Mouse (Mus musculus): ENCODE measurements at regions not wholly inside any gene's neighbourhood (a gene's known extent, or its start where the extent isn't known, plus 50 kb on each side); places are given as distances from the start of the nearest gene placed in this dataset.
A peak's percentile ranks its signal among the peaks of the same experiment; 100 is the strongest.

DNA sequence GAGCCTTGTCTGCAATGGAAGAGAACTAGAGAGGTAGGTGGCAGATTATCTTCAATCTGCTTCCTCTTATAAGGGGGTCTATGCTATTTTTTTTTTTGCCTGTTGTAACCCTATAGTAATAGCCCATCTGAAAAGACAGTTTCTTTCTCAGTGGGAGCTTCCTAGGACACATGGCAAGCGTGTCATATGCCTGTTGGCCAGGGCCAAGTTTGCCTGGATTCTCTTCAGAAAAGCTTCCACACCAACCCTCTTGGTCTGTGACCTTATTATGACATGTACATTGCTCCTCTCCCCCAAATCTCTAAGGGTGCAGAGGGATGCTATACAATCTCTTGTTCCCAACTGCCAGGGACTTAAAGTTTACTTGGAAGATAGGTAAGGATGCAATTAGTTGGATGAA is 174.8 kb downstream of the Brinp2 start:
- DNase-seq: no peak

DNA sequence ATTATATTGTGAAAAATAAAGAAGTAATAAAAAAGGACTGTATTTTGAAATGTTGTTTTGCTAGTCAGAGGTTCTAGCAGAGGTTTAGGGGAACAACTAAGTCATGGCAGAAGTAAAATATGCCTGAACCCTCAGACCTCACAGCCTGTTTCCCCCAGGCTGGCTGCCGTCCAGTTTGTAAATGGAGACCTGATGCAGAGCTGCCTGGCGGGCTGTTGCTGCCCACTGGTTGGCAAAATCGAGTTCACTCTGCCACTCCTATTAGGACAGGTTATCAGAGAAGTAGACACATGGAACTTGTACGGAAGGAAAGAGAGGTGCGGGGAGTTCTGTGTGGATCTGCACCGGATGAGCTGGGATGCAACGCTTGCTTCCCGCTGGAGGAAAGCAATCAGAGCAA is 168.5 kb downstream of the Brinp2 start:
- DNase-seq: no peak

DNA sequence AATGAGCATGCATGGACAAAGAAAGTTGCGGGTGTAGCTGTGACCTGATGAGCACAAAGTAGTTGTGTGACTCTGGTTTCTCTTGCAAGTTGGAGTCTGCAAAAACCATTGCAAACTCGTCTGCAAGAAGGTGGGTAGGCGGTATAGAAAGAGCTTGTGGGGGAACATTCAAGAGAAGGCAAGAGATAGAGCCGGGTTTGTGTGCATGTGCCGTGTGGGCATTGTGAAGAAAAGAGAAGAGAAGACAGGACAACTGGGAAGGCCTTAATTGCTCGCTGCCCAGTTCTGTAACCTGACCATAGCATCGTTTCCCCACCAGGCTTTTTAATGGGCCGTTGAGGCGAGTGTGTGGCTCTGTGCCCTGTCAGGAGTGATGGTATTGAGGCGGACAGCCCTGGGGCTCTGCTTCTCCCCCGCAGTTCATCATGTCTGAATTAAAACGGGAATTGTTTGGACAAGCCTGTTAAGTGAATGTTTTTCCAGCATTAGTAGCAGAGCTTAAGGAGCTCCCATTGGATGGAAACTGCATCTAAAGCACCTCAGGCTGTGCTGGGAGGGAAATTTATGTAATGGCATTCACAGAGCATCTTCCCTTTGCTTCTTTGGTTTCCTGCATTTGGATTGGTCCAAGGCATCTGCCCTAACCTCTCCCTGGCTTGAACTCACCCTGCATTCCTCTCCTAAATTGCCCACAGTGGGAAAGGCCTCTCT is 163.1 kb downstream of the Brinp2 start:
- peak; percentile 47 for DNase-seq

DNA sequence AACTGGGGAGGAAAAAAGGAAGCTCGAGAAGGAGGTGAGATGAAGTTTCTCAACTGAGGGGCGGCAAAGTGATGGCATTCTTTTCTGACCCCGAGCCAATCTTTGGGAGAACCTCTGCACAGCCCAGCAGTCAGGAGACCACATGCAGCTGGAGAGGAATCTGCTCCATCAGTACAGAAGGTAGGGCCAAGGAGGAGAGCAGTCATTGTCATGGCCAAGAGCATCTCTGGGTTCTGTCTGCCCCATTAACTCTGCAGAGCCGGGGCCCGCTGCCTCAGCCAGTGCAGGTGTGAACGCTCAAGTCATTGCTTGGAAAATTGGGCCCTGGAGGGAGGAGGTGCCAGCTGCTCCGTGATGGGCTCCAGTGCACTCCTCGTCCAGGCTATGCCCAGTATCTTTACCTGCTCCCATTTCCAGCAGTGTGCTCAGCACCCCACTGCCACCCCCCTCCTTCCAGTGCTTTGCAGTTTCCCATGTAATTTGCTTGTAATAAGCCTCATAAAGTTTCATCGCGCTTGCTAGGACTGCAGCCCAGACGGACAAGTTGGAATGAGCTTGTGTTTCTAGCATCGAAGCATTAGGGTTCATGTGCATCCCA is 162.1 kb downstream of the Brinp2 start:
- no peak for DNase-seq
